ENCODE assay signal across 7 mouse cellular contexts in genomic region chr11:116853512-116853928, GRCm38 (mm10). TPM values are rescaled to one million over a fixed set of nuclear protein-coding genes. Genes with fewer than 3 reads are reported as not detected.
DNase-seq lines count a peak whose midpoint lies in the region; ATAC-seq and TF ChIP-seq lines count a peak whose summit lies in the region.

No protein-coding gene starts in this region.

- DNase-seq in adrenal gland, postnatal 10 days: peak; percentile 99
- peak; percentile 90 for DNase-seq in embryo, embryonic 11.5 days (ENCODE audit: low read depth, low spot score)
- peak; percentile 97 for DNase-seq in gastrocnemius, postnatal 36 days
- peak; percentile 99 for DNase-seq in limb, embryonic 10.5 days (ENCODE audit: low spot score)
- DNase-seq in skeletal muscle tissue, adult 2 months (ENCODE audit: low read depth, low spot score): peak; percentile 95

- peaks cover 20% of the 10 kb centered on the region for H3K36me3 ChIP-seq in intestine, postnatal 0 days (ENCODE audit: control insufficient read depth, insufficient read depth)
- H3K36me3 ChIP-seq in limb, embryonic 10.5 days: peaks cover 39% of the 10 kb centered on the region
- peaks cover 25% of the 10 kb centered on the region for H3K36me3 ChIP-seq in midbrain, embryonic 12.5 days

- H3K4me2 ChIP-seq in intestine, postnatal 0 days (replicated peaks; ENCODE audit: low read depth): peak overlapping the region; percentile 72
- peak overlapping the region; percentile 84 for H3K4me2 ChIP-seq in midbrain, embryonic 12.5 days (replicated peaks)

- WGBS in intestine, postnatal 0 days: under 1% methylated on average over 36 of the region's 36 CpGs
- WGBS in limb, embryonic 10.5 days: under 1% methylated on average over 36 of the region's 36 CpGs
- WGBS in midbrain, embryonic 12.5 days: 0% methylated on average over 36 of the region's 36 CpGs

- ATAC-seq in intestine, postnatal 0 days: peak; percentile 79
- ATAC-seq in midbrain, embryonic 12.5 days (ENCODE audit: low FRiP score, low read depth): peak; percentile 91

- H3K27ac ChIP-seq in intestine, postnatal 0 days (ENCODE audit: low read depth, low read length): peak overlapping the region; percentile 97
- H3K27ac ChIP-seq in limb, embryonic 10.5 days: peak overlapping the region; percentile 97
- H3K27ac ChIP-seq in midbrain, embryonic 12.5 days (replicated peaks): peak overlapping the region; percentile 96

- no peak for TF ChIP-seq CTCF in intestine, postnatal 0 days (IDR thresholded peaks at IDR 0.05; ENCODE audit: low read depth)

- H3K4me1 ChIP-seq in intestine, postnatal 0 days (replicated peaks; ENCODE audit: control insufficient read depth, insufficient read depth, low read length): no peaks in the 10 kb centered on the region
- peaks cover 37% of the 10 kb centered on the region for H3K4me1 ChIP-seq in limb, embryonic 10.5 days
- peaks cover 22% of the 10 kb centered on the region for H3K4me1 ChIP-seq in midbrain, embryonic 12.5 days

- no peaks in the 10 kb centered on the region for H3K9me3 ChIP-seq in intestine, postnatal 0 days (ENCODE audit: control insufficient read depth)
- H3K9me3 ChIP-seq in limb, embryonic 10.5 days (replicated peaks): no peaks in the 10 kb centered on the region
- no peaks in the 10 kb centered on the region for H3K9me3 ChIP-seq in midbrain, embryonic 12.5 days

- H3K4me3 ChIP-seq in intestine, postnatal 0 days (ENCODE audit: low read depth, low read length): peak overlapping the region; percentile 93
- peak overlapping the region; percentile 93 for H3K4me3 ChIP-seq in limb, embryonic 10.5 days
- peak overlapping the region; percentile 92 for H3K4me3 ChIP-seq in midbrain, embryonic 12.5 days

- peak overlapping the region; percentile 96 for H3K9ac ChIP-seq in intestine, postnatal 0 days (ENCODE audit: low read depth, low read length)
- H3K9ac ChIP-seq in midbrain, embryonic 12.5 days (replicated peaks): peak overlapping the region; percentile 82

- no peaks in the 10 kb centered on the region for H3K27me3 ChIP-seq in intestine, postnatal 0 days (replicated peaks; ENCODE audit: control insufficient read depth, insufficient read depth, low read length)
- H3K27me3 ChIP-seq in limb, embryonic 10.5 days (ENCODE audit: low read depth, poor library complexity, severe bottlenecking): no peaks in the 10 kb centered on the region
- H3K27me3 ChIP-seq in midbrain, embryonic 12.5 days: no peaks in the 10 kb centered on the region

- intact Hi-C loops in gastrocnemius, postnatal 36 days (cut with DNase I): no loop called here

RNA-seq across cellular contexts. Expression of gene Srsf2, which starts 0.6 kb away (rescaled TPM):
- 100 to 1,000 TPM; 222 to 286 TPM for total RNA-seq in adrenal gland, postnatal 10 days (2021)
- total RNA-seq in gastrocnemius, postnatal 36 days (2021): 10 to 100 TPM; 59.8 to 80.2 TPM
- polyA plus RNA-seq in intestine, postnatal 0 days (2015; fragmentation: Nextera tagmentation; extraction: Ambion mirVana): 354 and 366 TPM in 2 replicates
- 925 and 971 TPM in 2 replicates for polyA plus RNA-seq in limb, embryonic 10.5 days (2016; fragmentation: Nextera tagmentation; extraction: Ambion mirVana)
- 848 and 913 TPM in 2 replicates for polyA plus RNA-seq in midbrain, embryonic 12.5 days (2016; fragmentation: Nextera tagmentation; extraction: Ambion mirVana)

RNA-seq across cellular contexts. Expression of gene Mfsd11, which starts 1.3 kb away (rescaled TPM):
- total RNA-seq in adrenal gland, postnatal 10 days (2021): 10 to 100 TPM; 26.8 to 44.4 TPM
- total RNA-seq in gastrocnemius, postnatal 36 days (2021): 10 to 100 TPM; 20.7 to 25.8 TPM
- polyA plus RNA-seq in intestine, postnatal 0 days (2015; fragmentation: Nextera tagmentation; extraction: Ambion mirVana): 100 and 109 TPM in 2 replicates
- polyA plus RNA-seq in limb, embryonic 10.5 days (2016; fragmentation: Nextera tagmentation; extraction: Ambion mirVana): 17.9 and 22.5 TPM in 2 replicates
- 38.9 and 46.3 TPM in 2 replicates for polyA plus RNA-seq in midbrain, embryonic 12.5 days (2016; fragmentation: Nextera tagmentation; extraction: Ambion mirVana)

RNA-seq across cellular contexts. Expression of gene Jmjd6, which starts 10.3 kb away (rescaled TPM):
- total RNA-seq in adrenal gland, postnatal 10 days (2021): 10 to 100 TPM; 36.0 to 38.4 TPM
- 10 to 100 TPM; 20.4 to 20.5 TPM for total RNA-seq in gastrocnemius, postnatal 36 days (2021)
- polyA plus RNA-seq in intestine, postnatal 0 days (2015; fragmentation: Nextera tagmentation; extraction: Ambion mirVana): 44.4 and 44.7 TPM in 2 replicates
- 93.1 and 111 TPM in 2 replicates for polyA plus RNA-seq in limb, embryonic 10.5 days (2016; fragmentation: Nextera tagmentation; extraction: Ambion mirVana)
- polyA plus RNA-seq in midbrain, embryonic 12.5 days (2016; fragmentation: Nextera tagmentation; extraction: Ambion mirVana): 92.8 and 95.2 TPM in 2 replicates

RNA-seq across cellular contexts. Expression of gene Mettl23, which starts 10.4 kb away (rescaled TPM):
- total RNA-seq in adrenal gland, postnatal 10 days (2021): 10 to 100 TPM; 29.1 to 35.3 TPM
- 10 to 100 TPM; 30.0 to 39.2 TPM for total RNA-seq in gastrocnemius, postnatal 36 days (2021)
- 34.1 and 37.1 TPM in 2 replicates for polyA plus RNA-seq in intestine, postnatal 0 days (2015; fragmentation: Nextera tagmentation; extraction: Ambion mirVana)
- polyA plus RNA-seq in limb, embryonic 10.5 days (2016; fragmentation: Nextera tagmentation; extraction: Ambion mirVana): 56.5 and 59.5 TPM in 2 replicates
- 71.3 and 72.3 TPM in 2 replicates for polyA plus RNA-seq in midbrain, embryonic 12.5 days (2016; fragmentation: Nextera tagmentation; extraction: Ambion mirVana)

RNA-seq across cellular contexts. Expression of gene Mxra7, which starts 25.7 kb away (rescaled TPM):
- total RNA-seq in adrenal gland, postnatal 10 days (2021): 10 to 100 TPM; 33.7 to 40.0 TPM
- 10 to 100 TPM; 11.4 to 12.7 TPM for total RNA-seq in gastrocnemius, postnatal 36 days (2021)
- polyA plus RNA-seq in intestine, postnatal 0 days (2015; fragmentation: Nextera tagmentation; extraction: Ambion mirVana): 33.6 and 39.4 TPM in 2 replicates
- polyA plus RNA-seq in limb, embryonic 10.5 days (2016; fragmentation: Nextera tagmentation; extraction: Ambion mirVana): 13.9 and 14.9 TPM in 2 replicates
- 44.2 and 45.2 TPM in 2 replicates for polyA plus RNA-seq in midbrain, embryonic 12.5 days (2016; fragmentation: Nextera tagmentation; extraction: Ambion mirVana)

Comparison
In these comparisons a context has a peak if more than half of its experiments do, and no peak if none do; other contexts are left out.
1. Peak in every context shown above with its lines: DNase-seq, ATAC-seq, H3K4me3 ChIP-seq and H3K27ac ChIP-seq.